Mouse (Mus musculus) lung, adult 2 months (tissue): ENCODE data around the gene Fndc5. TPM values are rescaled to one million over a fixed set of nuclear protein-coding genes. Genes with fewer than 3 reads are reported as not detected.

Experiments used
- DNase-seq: peaks from one replicate; pipeline ENCODE4 v3.0.0; 2022
- H3K4me1 ChIP-seq: fragments of 200-500 bp; 2 replicates; pipeline ENCODE4 v1.6.1; 2011; ENCODE audit warnings: low read length; ENCODE audit not compliant: control insufficient read depth, insufficient read depth
- H3K4me3 ChIP-seq: fragments of 200-500 bp; replicated peaks from 2 replicates; pipeline ENCODE3; 2011; ENCODE audit warnings: low read depth, mild to moderate bottlenecking, control low read depth, low read length; ENCODE audit errors: extremely low read depth
- CTCF ChIP-seq: fragments of 200-500 bp; IDR thresholded peaks from 2 replicates; pipeline ENCODE4 v1.5.1; 2011; ENCODE audit warnings: mild to moderate bottlenecking, low read length, control low read depth; ENCODE audit not compliant: insufficient read depth
- POLR2A ChIP-seq: fragments of 200-500 bp; IDR thresholded peaks from 2 replicates; pipeline ENCODE4 v1.6.1; 2011; ENCODE audit warnings: low read depth, mild to moderate bottlenecking, control low read depth, low read length, borderline replicate concordance; ENCODE audit errors: extremely low read depth
- whole genome bisulfite sequencing: fragments of 180-500 bp; shearing (Covaris S2); methylation state at CpG from one replicate; pipeline ENCODE4 v1.1.7; 2018; 5-methylcytosine and 5-hydroxymethylcytosine counted together
- polyA plus RNA-seq: library from polyadenylated mRNA; depleted of rRNA; stranded (reverse); fragments of >200 nt; gene quantifications from 2 replicates; pipeline ENCODE4 v1.2.3, GENCODE M21; 2012

The Fndc5 gene
- polyA plus RNA-seq, 1 experiment: 5.5 TPM

DNA sequence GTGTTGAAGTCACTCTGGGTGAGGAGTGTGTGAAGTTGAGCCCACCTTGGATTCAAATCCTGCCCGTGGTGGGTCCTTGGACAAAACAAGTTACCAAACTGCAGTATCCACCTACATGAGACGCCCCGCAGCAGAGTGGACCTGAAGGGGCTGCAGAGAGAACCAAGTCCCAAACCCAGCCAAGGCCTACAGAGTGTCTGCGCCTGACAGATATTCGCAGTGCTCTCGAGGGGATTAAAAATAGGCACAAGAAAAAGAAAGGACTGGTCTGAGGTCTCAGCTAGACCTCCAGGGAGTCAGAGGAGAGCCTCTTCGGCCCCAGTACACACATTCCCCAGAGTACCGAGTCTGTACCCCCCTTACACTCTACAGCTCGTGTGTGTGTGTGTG is 615 bp upstream of the Fndc5 start:
- Histone ChIP-seq H3K4me1 (no peaks in the 10 kb centered on the region; the same call in 1 of the 2 replicates), H3K4me3 (no peak overlapping the region)
- no peak for TF ChIP-seq POLR2A
- no peak for TF ChIP-seq CTCF
- 39% methylated on average over 9 of the region's 9 CpGs for WGBS
- no peak for DNase-seq

DNA sequence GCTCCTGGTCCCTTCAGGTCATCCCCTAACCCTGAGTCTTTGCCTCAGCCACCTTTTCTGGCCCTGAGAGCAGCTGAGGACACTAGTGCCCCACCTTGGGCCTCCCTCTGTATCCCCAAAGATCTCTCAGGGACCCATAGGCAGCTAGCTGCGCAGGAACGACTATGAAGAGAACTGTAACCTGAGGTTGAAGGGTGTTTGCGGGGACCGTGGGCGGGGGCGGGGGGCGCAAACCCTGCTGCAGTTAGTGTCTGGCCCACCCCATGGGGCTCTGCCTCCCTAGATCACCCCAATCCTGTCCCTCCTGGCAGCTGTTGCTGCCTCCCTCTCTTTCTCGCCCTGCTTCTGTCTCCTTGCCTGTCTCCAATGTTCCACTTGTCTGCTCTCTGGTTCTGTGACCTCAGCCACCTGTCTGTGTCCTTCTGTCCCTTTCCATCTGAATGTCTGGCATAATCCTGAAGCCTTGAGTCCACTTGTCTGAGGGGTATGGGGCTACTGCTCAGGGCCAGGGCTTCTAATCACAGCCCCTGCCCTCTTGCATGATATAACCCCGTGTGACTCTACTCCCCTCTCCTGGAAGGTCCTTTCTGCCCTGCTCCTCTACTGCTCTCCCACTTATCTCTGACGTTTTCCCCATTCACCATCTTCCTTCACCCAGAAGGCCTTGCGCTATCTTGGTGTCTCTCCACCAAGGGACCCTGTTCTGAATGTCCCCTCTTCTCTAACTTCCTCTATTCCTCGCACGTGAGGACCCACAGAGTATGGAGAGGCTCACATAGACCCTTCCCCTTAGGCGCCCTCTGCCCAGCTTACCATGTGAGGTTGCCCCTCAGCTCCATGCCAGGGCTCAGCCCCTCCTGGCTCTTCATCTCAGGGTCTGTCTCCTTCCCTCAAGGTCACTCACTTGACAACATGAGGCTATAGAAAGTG is 858 bp downstream of the Fndc5 start:
- 61% methylated on average over 14 of the region's 14 CpGs for WGBS
- DNase-seq: no peak

DNA sequence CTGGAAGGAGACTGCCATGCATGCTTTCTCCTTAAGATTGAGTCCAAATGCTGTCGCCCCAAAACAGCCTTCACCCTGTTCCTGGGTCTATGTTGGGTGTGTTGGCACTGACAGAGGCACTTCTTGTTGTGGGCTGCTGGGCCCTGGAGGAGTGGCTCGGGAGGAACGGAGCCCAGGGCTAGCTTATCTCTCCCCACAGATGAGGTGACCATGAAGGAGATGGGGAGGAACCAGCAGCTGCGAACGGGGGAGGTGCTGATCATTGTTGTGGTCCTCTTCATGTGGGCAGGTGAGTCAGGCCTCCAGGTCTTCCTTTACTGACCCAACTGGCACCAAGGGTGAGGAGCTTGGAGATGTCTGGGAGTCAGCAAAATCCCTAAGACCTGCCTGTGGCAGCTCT is 2.8 kb downstream of the Fndc5 start:
- Histone ChIP-seq H3K4me1 (no peaks in the 10 kb centered on the region; the same call in 1 of the 2 replicates), H3K4me3 (no peak overlapping the region)
- WGBS: 77% methylated on average over 5 of the region's 5 CpGs
- DNase-seq: no peak
- TF ChIP-seq POLR2A (no peak), CTCF (no peak)

More for the DNA sequence above, 858 bp downstream of the Fndc5 start:
- Histone ChIP-seq H3K4me1 (no peaks in the 10 kb centered on the region; the same call in 1 of the 2 replicates), H3K4me3 (no peak overlapping the region)
- TF ChIP-seq CTCF (no peak), POLR2A (no peak)

DNA sequence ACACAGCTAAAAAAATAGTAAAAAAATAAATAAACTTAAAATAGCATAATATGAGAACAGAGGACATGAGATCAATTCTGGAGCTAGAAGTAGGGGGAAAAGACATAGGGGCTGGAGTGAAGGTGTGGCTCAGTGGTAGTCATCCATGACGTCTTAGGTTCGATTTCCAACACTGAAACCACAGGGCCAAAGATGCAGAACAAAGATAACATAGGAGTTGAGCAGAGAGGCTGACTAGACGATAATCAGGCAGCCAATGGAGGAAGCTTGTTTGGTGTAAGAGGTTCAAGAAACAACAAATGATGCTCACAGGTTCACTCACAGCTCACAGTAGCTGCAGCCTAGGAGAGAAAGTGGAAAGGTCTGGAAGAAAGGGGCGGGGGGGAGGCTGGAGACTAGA is 4.0 kb downstream of the Fndc5 start:
- H3K4me1 ChIP-seq: no peaks in the 10 kb centered on the region; the same call in 1 of the 2 replicates
- TF ChIP-seq CTCF (no peak), POLR2A (no peak)
- 75% methylated on average over 4 of the region's 4 CpGs for WGBS
- H3K4me3 ChIP-seq: no peak overlapping the region
- DNase-seq: no peak

GRCm38 (mm10) chr4:129141560-129142438 is 5.0 kb downstream of the Fndc5 start:
- no peaks in the 10 kb centered on the region for H3K4me1 ChIP-seq
- TF ChIP-seq CTCF: no peak
- TF ChIP-seq POLR2A: no peak
- WGBS: 67% methylated on average over 17 of the region's 17 CpGs
- no peak overlapping the region for H3K4me3 ChIP-seq
- no peak for DNase-seq

DNA sequence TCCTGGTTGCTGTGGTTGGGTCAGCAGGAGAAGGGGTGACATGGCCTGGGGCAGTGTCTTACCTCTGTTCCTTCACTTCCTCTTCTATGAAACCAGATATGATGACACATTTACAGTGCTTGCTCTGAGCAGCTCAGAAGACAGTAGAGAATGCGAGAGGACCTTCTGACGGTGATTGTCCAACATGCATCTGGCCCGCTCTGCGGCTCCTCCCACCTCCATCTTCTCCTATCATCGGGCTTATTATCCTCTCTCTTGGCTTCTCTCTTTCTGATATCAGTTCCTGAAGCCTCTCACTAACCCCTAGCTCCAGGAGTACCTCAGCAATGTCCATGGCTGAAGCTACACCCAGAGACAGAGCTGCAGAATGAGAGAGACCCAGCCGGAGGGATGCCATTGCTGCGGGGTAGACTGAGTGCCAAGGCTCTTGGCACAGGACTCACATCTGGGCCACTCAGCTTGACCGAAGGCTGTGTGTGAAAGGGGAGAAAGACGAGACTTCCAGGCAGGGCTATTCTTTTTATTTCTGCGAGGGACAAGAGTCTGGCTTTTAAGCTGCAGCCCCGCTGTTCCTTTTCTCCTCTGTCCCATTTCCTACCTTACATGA is 5.7 kb downstream of the Fndc5 start:
- DNase-seq: no peak
- Histone ChIP-seq H3K4me3 (no peak overlapping the region), H3K4me1 (no peaks in the 10 kb centered on the region)
- 70% methylated on average over 11 of the region's 11 CpGs for WGBS
- TF ChIP-seq CTCF: no peak
- TF ChIP-seq POLR2A: no peak

DNA sequence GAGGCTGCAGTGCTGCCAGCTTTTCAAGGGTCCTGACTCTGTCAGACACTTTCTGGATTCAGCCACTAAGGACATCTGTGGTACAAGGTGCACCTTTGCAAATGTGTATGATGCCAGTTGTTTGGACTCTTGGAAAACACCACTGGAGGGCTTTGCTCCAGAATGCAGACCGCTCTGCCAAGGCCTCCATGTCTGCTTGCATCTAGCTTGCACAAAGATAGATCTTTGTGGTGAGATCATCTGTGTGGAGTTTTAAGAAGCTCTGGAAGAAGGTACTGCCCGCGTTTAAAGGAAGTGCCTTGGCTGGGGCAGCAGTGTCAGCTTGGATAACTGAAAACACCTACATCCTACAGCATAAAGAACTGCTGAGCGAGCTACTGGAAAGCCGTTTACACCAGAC is 6.7 kb downstream of the Fndc5 start:
- 74% methylated on average over 5 of the region's 5 CpGs for WGBS

DNA sequence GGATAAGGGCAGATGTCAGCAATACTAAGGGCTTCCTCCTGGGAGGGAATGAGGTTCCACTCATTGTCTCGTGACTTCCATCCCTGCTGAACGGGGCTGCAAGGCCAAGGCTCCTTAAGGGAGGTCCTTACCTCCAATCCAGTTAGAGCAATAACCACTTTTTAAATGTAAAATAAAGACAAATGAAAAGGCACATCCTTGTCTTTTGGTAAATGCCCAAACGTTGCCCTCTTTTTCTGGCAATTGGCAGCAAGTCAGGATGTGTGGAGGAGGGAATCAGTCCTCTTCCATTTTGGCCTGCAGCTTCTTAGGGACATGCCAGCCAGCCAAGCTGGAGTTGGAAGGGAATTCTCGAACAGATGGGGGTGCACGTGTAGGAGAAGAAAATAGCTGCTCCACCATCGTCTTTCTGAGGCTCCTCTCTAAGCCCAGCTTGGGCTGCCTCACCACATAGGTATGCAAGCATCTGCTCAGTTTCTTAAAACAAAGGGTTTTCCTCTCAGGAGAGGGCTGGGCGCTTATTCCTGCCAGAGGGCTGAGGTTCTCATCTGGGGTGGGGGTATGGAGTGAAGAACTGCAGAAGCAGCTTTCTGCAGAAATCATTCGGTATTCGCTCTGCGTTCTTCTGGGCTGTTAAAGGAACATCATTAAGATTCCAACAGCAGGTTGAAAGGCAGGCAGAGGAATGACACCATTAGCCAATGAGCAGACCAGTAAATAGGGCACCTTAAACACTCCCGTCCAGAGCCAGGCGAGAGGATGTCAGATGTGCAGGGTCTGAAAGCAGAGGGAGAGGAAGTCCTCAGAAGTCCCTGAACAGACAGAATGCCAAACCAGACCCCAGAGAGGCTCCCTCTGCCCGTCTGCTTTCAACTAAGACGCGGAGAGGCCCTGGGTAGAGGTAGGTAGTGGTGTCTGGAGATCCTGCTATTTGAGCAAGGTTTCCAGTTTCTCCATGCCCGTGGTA is 7.9 kb downstream of the Fndc5 start:
- 65% methylated on average over 16 of the region's 16 CpGs for WGBS
- DNase-seq: no peak
- TF ChIP-seq CTCF (no peak), POLR2A (no peak)
- H3K4me3 ChIP-seq: no peak overlapping the region
- H3K4me1 ChIP-seq: no peaks in the 10 kb centered on the region

More for the DNA sequence above, 6.7 kb downstream of the Fndc5 start:
- no peak for DNase-seq
- H3K4me1 ChIP-seq: no peaks in the 10 kb centered on the region
- no peak overlapping the region for H3K4me3 ChIP-seq
- no peak for TF ChIP-seq CTCF
- TF ChIP-seq POLR2A: no peak
